Mouse (Mus musculus): ENCODE data around the gene Hnrnpa0.

Hnrnpa0 gene

DNA sequence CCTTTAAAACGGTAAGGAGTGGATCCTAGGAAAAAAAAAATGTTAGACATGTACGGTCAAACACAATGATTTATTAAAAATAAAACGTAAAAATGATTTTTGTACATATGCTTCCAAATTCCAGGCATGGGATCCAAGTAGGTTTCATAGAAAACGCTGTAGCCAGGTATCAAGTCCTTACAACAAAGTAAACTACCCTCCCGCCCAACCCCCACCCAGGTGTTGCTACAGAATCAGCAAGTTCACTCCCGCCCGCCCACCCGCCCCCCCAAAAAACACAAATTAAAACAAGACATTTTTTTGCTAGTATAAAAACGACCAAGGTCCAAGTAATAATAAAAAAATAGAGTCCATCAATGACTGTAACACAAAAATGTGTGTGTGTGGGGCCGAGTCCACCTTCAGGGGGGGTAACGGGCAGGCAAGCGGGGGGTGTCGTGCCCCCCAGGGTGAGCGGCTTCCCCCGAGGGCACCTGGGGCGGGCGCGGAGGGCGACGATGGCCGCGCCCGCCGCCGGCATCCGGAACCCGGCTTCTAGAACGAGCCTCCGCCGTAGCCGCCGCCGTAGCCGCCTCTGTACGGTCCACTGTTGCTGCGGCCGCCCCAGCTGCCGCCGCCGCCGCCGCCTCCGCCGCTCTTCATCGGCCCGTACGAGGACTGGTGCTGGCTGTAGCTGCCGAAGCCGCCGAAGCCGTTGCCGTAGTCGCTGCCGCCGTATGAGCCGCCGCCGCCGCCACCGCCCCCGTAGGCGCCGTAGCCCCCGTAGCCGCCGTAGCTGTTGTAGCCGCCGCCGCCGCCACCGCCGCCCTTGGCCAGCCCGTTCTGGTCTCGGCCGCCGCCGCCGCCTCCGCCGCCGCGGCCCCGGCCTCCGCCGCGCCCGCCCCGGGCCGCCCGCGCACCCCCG, 1.2 kb downstream of the Hnrnpa0 start:
- in situ Hi-C loops (cut with MboI), result no loop called here

- in situ Hi-C loops (cut with MboI), result no loop called here
Observed at GRCm38 (mm10) chr13:58126126-58126525, 2.2 kb downstream of the Hnrnpa0 start.

DNA sequence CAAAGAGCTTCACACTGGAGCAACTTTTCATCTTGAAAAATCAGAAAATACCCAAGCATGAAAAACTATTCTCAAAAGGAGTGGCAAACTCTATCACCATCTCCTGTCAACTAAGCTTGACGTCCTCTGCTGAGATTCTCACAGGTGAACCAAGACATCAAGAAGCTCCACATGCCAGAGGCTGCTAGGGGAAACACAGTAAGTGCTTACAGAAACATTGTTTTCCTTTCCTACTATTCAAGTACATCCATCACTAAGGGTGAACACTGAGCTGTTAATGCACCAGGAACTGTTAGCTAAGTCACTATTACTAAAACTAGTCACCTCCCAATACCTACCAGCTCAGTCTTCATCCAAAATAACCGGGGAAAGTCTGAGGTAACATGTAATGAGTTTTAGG, 3.4 kb downstream of the Hnrnpa0 start:
- in situ Hi-C loops (cut with MboI), result no loop called here

GRCm38 (mm10) chr13:58124278-58124677, 4.1 kb downstream of the Hnrnpa0 start:
- in situ Hi-C loops (cut with MboI), result no loop called here

DNA sequence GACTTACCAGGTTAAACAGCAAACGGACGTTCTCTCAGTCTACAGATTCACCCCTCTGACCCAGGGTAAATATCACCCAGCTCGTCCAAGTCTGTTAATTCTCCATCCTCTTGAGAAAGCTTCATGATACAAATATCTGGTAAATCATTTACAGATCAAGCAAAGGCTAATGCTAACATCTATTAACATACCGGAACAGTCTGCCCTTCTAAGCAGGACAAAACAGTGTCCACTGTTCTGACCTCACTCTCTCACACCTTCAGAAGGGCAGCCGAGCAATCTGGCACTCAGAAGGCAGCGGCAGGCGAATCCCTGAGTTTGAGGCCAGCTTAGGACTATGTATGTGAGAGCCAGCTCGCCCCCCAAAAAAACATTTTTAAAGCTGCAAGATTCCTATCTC, 5.0 kb downstream of the Hnrnpa0 start:
- in situ Hi-C loops (cut with MboI), result no loop called here

GRCm38 (mm10) chr13:58122786-58123297, 5.5 kb downstream of the Hnrnpa0 start:
- in situ Hi-C loops (cut with MboI), result no loop called here

DNA sequence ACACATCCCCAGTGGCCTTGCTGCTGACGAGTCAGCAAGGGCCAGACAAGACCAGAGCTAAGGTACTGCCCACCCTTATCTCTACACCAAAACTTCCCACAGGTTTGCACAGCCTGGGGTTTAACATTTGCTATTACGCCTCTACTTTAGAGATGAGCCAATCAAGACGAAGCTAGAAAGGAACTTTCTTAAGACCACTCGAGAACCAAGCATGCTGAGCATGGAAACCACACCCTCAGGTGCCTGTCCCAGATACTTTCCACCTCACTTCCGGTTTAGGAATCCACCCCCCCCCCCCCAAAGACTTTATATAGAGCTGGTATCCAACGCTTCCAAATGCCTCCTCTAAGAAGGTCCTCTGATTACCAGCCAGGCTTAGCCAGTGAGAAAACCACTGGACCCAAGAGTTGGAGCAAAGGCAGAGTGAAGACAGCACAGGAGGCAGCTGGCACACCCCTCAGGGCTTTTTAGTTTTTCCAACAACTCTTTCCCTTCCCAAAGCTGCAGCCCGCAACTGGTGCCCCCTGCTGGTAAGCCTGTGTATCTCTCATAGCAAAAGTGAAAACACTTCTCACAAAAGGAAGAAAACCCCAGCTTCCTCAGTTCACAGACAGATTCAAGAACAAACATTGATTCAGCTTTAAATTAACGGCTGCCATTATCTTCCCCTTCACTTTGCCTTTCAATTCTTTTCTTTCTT, 10.9 kb downstream of the Hnrnpa0 start:
- in situ Hi-C loops (cut with MboI), result no loop called here

DNA sequence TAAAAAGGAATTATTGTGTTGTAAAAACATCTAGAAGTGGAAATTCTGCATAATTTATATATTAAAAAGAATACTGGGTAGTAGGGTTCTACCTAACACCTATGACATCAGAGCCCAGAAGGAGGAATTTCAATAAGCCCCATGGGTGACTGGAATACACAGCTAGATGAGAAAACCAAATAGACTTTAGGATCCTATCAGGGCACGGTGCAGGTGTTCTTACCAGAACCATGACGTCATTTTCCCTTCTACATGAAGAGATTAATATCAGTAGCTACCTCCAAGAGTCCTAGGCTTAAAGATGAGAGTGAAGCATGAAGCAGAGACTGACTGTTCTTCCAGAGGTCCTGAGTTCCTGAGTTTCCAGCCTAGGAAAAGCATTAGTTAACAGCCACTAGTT, 11.6 kb downstream of the Hnrnpa0 start:
- in situ Hi-C loops (cut with MboI), result no loop called here

GRCm38 (mm10) chr13:58115227-58115626, 13.1 kb downstream of the Hnrnpa0 start:
- in situ Hi-C loops (cut with MboI), result no loop called here

- in situ Hi-C loops (cut with MboI), result no loop called here
Observed at GRCm38 (mm10) chr13:58113061-58113900, 15.1 kb downstream of the Hnrnpa0 start, which contains the start of gene Klhl3. Gene Klhl3 (minus strand): TSS chr13:58113592.

DNA sequence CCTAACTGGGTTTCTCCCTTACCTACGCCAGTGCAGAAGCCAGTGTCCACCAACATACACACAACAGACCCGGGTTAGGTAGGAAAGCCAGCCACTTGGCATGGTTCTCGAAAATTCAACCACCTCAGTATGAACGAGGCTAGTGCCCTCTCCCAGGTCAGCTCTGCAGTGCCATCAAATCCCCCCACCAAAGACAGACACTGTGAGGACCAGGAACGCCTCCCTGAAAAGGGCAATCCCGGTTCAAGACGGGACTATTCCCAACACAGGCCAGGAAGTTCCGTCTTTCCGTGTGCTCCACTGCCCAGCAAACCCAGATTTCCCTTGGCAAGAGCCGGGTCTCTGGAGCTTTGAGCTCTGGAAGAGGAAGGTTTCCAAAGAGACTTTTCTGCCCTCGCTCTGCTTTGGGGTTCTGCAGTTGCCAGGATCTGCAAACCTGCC, 15.7 kb downstream of the Hnrnpa0 start:
- in situ Hi-C loops (cut with MboI), result no loop called here

DNA sequence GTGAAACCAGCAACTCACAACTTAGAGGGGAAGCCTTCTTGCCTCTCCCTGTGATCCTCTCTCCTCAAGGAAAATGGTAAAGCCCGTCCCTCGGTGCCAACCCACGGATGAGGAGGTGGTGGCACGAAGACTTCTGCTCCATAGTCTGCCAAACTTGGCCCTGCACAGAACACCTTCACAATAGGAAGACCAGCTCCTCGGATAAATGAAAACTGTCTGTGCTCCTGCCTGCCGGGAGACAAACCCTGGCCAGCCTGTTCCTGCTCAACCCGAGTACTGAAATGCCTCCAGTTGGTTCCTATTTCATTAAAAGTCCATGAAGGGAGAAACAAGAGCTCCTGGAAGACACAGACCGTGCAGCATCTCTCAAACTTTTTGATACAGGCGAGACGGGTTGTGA, 16.2 kb downstream of the Hnrnpa0 start:
- in situ Hi-C loops (cut with MboI), result no loop called here

- in situ Hi-C loops (cut with MboI), result no loop called here
Observed at GRCm38 (mm10) chr13:58111306-58111705, 17.1 kb downstream of the Hnrnpa0 start.

GRCm38 (mm10) chr13:58090643-58091042, 37.7 kb downstream of the Hnrnpa0 start:
- in situ Hi-C loops (cut with MboI), result no loop called here

- in situ Hi-C loops (cut with MboI), result no loop called here
Observed at GRCm38 (mm10) chr13:58084396-58084795, 44.0 kb downstream of the Hnrnpa0 start.

DNA sequence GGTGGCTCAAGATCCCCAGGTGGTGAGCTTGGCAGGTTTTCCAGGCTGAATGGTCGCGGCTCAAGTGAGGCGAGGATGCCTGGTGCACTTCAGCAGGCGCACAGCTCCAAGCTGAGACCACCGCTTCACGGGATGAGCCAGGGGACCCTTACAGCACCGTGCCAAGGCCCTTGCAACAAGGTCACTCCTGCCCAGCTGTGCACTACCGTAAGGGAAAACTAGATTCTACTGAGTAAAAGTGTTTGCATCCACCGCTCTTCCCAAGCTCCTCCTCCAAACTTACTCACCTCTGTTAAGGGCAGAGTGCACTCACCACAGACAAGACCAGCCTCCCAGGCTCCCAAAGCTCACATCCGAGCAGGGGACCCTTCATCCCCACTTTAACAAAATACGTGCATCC, 44.8 kb downstream of the Hnrnpa0 start:
- in situ Hi-C loops (cut with MboI), result no loop called here

DNA sequence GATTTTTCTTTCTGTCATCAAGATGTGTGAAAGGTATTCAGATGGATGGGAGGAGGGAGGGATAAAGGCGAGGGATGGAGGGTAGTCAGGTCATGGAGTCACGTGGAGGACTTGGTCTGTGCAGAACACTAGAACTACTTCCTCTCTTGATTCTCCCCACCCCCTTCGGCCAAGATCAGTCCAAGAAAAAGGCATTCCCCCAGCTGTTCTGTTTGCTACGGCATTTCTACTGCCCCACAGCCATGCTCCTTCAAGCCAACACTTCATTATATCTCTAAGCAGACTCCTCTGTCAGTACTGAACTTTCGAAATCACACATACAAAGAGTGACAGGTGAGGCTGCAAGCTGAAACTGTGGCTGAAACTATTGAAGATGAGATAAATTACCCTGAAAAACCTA, 45.3 kb downstream of the Hnrnpa0 start:
- in situ Hi-C loops (cut with MboI), result no loop called here

GRCm38 (mm10) chr13:58078361-58078760, 50.0 kb downstream of the Hnrnpa0 start:
- in situ Hi-C loops (cut with MboI), result no loop called here

Measured in mature B cell (primary cell).